Mouse (Mus musculus): ENCODE results near the gene Serhl. TPM values are rescaled to one million over a fixed set of nuclear protein-coding genes. Genes with fewer than 3 reads are reported as not detected.

The Serhl gene
- polyA plus RNA-seq, 1 experiment: 3.2 TPM

DNA sequence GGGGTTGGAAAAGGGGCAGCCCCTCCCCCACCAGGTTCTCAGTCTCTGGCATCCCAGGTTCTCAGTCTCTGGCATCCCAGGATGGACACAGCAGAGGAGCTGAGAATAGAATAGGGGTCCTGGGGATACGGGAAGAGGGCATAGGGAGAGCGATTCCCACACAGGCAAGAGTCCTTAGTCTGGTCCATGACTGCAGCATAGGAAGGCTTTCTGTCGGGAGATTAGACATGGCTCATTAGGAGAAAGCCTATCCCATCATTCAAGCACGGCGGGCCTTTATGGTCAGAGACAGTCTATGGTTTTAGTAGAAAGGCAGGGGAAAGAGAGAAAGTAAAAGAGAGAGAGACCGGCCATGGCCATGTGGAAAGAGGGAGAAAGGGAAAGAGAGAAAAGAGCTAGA, 18.5 kb downstream of the Serhl start:
- no peak for TF ChIP-seq GATA1 (IDR thresholded peaks at IDR 0.05; ENCODE audit: low read length)

DNA sequence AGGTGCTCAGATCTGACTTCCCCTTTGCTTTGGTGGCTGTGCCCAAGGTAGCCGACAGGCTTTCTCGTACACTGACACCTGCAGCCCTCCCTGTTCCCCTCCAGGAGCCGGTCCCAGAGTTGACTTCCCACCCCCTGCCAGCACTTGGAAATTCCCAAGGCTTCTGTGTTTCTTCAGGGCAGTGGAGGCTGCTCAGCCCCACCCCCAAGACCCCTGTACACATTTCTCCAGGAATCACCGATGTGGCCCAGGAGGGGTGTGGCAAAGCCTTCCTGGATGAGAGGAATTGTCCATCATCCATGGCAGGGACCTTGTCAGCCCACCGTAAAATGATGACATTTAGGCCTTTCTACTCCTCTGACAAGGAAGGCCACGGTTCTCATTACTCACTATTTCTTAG, 22.0 kb downstream of the Serhl start:
- TF ChIP-seq GATA1 (IDR thresholded peaks at IDR 0.05; ENCODE audit: low read length): no peak

DNA sequence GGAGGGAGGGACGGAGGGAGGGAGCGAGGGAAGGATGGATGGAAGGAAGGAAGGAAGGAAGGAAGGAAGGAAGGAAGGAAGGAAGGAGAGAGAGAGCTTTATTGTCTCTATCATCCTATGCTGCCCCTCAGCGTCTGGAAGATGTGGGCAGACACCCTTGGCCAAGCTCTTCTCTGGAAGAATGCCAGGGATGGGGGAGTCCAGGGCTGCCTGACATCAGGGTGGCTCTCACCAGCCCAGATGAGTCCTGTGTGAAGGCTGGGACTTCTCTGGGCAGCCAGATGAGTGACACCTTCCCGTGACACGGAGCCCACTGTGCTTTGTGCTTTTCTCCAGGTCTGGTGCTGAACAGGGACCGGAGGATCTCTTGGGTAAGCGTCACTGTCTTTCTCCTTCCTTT, 22.6 kb downstream of the Serhl start:
- TF ChIP-seq GATA1 (IDR thresholded peaks at IDR 0.05; ENCODE audit: low read length): no peak

DNA sequence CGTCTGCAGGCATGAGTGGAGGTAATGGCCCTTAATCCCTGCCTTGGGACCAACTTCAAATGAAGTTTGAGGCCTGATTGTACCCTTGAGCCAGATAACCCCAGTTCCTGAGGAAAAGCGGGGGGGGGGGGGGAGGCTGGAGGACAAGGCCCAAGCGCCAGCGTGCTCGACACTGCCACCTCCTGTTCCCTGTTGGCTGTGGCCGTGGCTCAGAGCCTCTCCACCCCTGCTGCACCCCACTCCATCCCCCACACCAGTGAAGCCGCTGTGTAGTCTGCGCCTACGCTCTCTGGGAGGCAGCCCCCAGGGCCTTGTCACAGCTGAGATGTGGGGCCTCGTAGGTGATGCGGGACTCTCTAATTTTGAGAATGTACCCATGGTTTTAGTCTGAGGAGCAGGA, 23.6 kb downstream of the Serhl start:
- no peak for TF ChIP-seq GATA1 (IDR thresholded peaks at IDR 0.05; ENCODE audit: low read length)

DNA sequence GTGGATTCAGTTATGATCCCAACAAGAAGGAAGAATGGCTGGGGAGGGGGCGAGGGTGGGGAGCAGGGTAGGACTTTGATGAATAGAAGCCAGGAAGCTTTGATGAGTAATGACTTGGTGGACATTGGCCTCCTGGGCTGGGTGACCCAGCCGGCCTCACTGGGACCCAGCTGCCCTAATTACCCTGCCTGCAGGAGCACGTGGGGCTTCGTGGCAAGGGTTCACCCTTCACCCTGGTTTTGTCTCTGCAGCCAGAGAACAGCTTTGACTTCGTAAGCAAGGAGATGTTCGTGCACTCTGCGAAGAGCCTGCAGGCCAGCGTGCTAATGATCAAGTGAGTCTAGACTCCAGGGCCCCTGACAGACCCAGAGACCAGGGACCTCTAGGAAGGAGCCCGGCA, 24.8 kb downstream of the Serhl start:
- TF ChIP-seq GATA1 (IDR thresholded peaks at IDR 0.05; ENCODE audit: low read length): no peak

DNA sequence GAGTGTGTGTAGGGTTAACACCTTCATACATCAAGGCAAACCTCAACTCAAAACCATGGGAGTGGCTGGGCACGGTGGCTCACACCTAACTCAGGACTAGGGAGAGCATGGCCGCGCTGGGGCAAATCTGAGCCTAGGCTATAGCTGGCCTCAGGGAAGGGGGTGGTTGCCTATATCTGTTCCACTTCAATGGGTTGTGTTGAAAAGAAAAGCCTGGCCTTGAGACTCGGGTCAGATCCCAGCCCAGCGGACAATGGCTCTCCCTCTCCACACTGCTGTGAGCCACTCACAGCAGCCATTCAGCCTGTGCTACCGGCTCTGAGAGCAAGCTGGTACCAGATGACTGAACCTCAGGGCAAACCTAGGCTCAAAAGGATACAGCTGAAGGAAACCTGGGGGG, 25.8 kb downstream of the Serhl start:
- TF ChIP-seq GATA1 (IDR thresholded peaks at IDR 0.05; ENCODE audit: low read length): no peak

DNA sequence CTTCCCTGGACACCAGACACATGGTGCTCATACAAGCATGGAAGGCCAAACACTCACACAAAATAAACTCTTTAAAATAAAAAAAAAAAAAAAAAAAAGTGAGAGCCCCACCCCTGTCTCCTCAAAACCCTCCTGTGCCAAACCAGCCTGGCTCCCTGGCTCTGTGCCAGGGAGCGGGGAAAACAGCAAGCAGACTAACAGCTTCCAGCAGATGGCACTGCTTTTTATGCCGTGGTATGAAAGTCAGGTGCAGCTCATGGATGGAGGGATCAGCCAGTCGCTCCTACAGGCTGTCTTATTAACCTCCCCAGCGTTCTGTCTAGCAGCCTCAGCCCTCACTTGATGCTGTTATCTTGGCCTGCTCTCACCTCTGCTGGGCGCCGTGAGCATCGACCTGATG, 29.1 kb downstream of the Serhl start:
- TF ChIP-seq GATA1 (IDR thresholded peaks at IDR 0.05; ENCODE audit: low read length): no peak

DNA sequence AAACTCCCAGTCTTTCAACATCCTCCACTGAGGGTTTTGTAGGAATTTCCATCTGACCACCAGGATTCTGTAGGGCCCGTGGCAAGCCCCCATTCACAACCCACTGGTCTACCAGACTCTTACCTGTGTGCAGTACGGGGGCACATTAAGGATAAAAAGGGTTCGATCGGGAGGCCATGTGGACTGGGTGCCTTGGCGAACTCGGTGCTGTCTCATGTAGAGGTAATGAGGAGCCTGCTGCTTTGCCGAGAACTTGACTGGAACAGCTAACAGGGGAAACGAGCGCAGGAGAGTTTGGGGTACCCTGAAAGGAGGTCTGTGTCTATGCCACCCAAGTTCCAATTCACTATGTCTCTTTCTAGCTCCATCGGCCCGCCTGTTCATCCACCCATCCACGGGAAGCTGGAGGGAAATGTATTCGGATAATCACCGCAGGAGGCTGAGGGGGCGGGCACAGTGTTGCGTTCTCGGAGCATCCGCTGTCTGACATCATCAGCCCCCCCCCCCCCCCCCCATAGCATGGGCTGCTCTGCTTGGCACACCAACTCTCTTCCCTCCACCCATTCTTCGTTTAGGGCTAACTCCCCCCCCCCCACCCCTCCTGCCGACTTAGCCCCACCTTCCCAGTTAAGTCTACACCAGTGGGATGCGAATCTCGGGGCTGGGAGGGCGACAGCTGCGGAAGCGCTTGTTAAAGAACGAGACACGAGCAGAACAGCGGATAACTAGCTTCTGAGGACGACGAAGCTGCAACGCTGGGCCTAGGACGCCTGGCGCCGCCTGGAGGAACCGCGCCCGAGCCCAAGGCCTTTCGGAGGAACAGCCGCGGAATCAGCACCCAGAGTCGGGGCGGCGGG, 32.6 kb downstream of the Serhl start:
- no peak for TF ChIP-seq GATA1 (IDR thresholded peaks at IDR 0.05; ENCODE audit: low read length)

DNA sequence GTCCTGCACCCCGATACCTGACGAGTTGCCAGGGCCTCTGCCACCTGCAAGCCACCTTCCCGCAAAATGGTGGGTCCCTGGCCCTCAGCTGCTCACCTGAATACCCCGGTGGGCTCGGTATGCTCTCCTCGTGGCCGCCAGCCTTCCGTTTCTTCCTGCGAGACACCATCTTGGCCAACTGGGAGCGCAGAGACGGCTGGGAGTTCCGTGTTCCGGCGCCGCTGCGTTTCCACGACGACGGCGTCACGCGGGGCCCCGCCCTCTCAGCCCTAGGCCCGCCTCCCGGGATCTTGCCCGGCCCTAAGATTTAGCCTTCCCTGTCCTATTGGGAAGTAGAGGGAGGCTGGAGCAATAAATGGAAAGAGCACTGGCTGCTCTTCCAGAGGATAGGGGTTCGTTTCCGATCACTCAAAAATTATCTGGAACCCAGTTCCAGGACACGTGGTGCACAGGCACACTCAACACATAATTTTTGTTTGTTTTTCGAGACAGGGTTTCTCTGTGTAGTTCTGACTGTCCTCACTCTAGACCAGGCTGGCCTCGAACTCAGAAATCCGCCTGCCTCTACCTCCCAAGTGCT, 33.4 kb downstream of the Serhl start, which contains the start of gene Rrp7a:
Gene Rrp7a, minus strand, starts transcription at position 236 of the 580 bp plus-strand sequence.
- TF ChIP-seq GATA1 (IDR thresholded peaks at IDR 0.05; ENCODE audit: low read length): no peak

DNA sequence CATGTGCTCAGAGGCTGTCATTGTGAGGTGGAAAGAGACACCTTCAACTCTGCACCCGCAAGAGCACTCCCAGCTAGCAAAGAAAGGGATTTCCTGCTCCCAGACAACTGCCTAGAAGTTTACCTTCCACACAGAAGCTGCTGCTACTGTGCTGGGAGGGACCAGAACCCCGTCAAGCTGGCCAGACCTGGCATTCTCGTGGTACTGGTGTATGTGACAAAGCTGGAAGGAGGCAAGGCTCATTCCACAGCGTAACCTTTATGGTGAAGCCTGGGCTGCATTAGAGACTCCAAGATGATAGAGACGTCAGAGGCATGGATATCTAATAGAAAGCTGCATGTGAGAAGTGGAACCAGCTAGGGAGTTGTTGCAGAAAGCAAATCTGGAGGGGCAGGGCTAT, 35.3 kb downstream of the Serhl start:
- no peak for TF ChIP-seq GATA1 (IDR thresholded peaks at IDR 0.05; ENCODE audit: low read length)

DNA sequence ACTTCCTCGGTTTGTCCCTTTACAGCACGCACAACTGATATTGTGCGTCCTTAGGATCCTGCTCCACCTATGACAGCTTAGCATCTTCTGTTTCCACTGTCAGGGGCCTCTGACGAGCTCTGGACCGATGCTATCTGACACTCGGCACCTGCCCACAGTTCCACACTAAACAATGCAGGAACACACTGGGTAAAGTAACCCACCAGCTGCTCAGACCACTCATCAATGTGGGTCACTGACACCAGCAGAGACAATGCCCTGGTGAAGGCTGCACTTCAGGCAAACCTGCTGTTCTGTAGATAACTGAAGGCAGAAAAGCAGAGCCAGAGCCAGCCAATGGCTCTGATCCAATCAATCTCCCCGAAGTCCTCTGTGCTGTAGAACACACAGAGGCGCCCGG, 37.3 kb downstream of the Serhl start:
- no peak for TF ChIP-seq GATA1 (IDR thresholded peaks at IDR 0.05; ENCODE audit: low read length)

DNA sequence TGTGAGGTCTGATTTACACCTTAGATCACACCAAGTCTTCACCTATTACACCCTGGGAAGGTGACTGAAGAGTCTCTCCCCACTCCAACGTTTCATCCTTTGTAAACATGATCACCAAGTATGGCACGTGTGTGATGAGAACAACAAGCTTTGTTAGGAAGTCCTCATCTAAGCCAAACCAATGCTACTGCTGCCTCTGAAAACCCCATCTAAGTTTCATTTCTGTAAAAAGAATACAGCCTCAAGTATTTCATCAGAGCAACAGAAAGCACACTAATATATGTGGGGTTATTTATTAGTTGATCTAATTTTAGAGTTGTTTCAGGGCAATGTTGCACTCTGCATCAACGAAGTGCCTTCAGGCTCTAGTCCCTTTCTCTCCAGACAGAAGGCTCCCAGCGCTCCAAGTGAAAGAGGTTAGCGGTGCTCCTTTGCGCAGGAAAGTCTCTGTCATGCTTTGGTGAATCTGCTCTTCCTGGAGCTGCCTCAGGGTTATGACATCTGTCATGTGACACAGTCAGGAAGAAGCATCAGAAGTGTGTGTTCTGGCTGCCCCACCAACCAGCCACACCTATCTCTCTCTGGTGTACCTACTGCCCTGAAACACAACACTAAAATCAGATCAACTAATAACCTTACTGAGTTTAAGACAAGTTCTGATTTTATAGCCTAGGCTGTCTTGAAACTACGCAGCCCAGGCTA, 40.4 kb downstream of the Serhl start:
- TF ChIP-seq GATA1 (IDR thresholded peaks at IDR 0.05; ENCODE audit: low read length): no peak

DNA sequence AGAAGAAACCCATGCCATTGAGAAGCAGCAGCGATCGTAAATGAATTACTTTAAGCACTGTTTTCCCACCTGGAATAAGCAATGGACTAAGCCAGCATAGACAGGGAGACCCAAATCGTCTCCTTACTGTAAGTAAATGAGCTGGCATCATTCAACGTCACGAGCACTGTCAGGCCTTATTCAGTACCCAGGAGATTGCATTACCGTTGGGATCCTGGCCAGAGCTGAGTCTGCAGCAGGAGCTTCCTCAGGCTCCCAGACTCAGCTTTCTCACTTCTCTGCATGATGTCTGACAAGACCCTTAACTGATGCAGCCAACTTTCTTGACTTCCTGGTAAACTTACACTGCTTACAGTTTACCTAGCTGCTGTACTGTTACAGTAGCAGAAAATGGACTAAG, 45.4 kb downstream of the Serhl start:
- no peak for TF ChIP-seq GATA1 (IDR thresholded peaks at IDR 0.05; ENCODE audit: low read length)

DNA sequence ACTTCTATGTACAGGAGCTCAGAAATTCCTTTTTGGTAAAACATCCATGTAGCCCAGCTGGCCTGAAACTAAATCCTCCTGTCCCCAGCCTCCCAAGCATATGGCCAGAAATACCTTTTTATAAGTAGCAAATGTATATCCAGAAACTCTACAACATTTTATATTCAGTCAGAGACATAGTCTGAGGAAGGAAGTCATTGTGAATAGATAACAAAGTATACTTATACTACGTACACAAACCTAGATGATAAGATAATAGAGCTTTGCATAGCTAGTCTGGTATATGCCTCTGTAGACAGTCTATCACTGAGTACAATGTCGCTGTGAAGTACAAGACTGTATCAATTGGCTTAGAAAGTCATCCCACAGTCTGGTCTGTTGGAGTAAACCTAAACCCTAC, 46.3 kb downstream of the Serhl start:
- TF ChIP-seq GATA1 (IDR thresholded peaks at IDR 0.05; ENCODE audit: low read length): no peak

DNA sequence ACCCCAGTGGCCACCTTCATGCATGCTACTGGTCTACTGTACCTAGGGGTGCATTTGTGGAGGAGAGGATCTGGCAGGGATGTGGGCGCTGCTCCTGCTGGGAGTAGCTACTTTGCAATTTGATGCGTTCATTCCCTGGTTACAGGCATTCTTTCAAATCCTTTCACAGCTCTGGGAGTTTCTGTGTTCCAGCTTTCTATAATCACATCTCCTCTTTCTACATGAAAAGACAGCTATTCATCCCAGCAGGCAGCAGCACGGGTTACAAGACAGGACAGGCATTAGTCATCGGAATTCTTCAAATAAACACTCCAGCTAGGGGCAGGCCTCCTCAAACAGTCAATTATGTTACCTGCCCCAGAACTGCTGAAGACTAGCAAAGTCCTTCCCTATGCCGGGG, 53.6 kb downstream of the Serhl start:
- TF ChIP-seq GATA1 (IDR thresholded peaks at IDR 0.05; ENCODE audit: low read length): no peak

DNA sequence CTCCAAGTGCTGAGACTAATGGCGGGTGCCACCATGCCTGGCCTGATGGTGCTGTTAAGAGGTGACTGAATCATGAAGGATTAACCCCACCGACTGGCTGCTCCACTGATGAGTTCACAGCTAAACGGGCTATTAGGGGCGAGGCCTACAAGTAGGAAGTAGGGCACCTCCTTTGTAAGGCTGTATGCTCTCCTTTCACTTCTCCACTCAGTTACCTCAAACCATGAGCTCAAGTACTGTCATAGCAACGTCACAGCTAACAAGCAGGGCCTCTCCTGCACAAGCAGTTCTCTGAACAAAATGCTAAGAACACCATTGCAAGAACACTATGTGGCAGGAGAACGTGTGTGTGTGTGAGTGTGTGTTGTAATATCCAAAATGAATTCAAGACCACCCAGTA, 56.2 kb downstream of the Serhl start:
- TF ChIP-seq GATA1 (IDR thresholded peaks at IDR 0.05; ENCODE audit: low read length): no peak

DNA sequence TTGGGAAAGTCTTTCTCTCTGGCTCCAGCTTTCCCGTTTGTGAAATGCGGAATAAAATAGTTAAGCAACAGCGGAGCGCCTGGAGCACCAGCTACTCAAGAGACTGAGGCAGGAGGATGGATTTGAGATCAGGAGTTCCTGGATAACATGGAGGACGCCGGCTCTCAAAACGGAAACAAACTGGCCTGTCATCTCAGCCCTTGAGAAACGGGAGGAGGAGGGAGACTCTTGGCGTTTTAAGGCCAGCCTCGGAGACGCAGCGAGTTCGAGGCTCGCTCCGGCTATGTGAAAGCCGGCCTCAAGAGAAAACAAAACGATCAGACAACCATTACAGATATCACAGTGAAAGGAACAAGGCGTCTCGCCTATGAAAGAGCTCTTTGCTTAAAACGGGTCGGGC, 59.1 kb downstream of the Serhl start:
- TF ChIP-seq GATA1 (IDR thresholded peaks at IDR 0.05; ENCODE audit: low read length): no peak
